Mouse (Mus musculus): Measurements from ENCODE around the gene Acnat2.
A peak's percentile ranks its signal among the peaks of the same experiment; 100 is the strongest.
"Not testable (repeated sequence)": the region's sequence is repeated elsewhere in the genome, so short reads cannot be mapped to it uniquely, and the experiment has no call there.

The Acnat2 gene

GRCm38 (mm10) chr4:49407957-49408356 is at the start of gene Acnat2:
Acnat2 (minus strand) TSS chr4:49408151.
- DNase-seq: not testable (repeated sequence)

GRCm38 (mm10) chr4:49456171-49456570 is 48.2 kb upstream of the Acnat2 start:
- DNase-seq: no peak

DNA sequence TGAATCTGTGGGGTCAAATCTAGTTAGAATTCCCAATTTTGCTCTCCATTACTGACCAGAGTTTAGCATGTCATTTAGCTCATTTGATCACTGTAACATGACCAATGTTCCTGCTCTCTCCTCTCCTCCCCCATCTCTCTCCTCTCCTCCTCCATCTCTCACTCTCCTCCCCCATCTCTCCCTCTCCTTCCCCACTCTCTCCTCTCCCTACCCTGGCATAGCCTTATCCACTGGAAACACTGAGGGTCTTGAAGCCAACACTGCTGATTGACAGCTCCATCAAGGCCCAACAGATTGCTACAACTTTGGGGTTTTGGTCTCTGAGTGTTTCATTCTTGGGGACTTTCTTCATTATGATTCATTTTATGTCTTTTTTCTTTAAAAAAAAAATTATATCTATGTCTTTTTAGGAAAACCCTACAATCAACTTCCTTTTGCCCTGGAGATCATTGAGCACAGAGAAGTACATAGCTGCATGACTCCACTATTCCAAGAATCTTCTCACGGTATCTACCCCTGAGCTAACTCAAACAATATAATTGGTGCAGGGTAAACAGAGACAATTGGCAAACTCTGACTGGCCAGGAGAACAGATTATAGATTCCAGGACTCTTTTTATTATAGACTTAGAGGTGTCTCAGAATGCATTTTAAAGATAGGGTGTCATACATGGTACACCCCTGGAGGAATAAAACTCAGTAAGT is 44.0 kb upstream of the Acnat2 start:
- DNase-seq: no peak

DNA sequence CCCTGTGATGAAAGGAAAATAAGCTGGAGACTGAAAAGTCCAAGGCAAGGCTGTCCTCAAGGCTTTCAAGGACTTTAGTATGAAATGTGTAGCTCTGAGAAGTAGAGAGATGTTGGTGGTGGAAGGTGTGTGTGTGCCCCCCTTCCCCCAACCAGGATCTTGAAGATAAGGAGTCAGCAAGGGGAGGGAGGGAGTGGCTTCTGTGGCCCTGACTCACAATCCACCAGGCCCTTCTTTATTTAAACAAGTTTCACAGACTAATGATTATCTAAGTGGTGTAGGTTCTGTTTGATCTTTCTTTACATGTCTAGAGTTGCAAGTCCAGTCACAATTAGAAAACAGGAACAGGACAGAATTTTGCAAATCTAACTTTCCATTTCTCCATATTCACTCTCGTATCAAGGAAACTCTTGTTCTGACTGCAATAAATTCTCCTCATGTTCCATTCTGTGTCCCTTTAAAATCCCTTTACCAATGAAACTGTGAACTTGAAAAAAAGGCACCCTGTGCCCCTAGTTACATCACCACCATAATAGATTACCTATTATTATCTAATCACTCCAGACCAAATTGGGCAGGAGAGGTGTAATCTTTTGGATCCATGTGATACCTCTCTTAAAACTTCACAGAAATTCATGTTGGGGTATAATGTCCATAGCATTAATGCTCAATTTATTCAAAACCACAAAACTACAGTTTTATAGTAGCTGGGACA is 43.3 kb upstream of the Acnat2 start:
- peak in 1 of 2 experiments; percentile 26 for DNase-seq

GRCm38 (mm10) chr4:49436968-49437367 is 29.0 kb upstream of the Acnat2 start:
- DNase-seq: not testable (repeated sequence)

- DNase-seq: not testable (repeated sequence)
Measured at GRCm38 (mm10) chr4:49410151-49410550, 2.2 kb upstream of the Acnat2 start.

- DNase-seq: no peak
Measured at GRCm38 (mm10) chr4:49386873-49387272, 21.1 kb downstream of the Acnat2 start.

GRCm38 (mm10) chr4:49383576-49384318 is 24.2 kb downstream of the Acnat2 start:
- not testable (repeated sequence) for DNase-seq

DNA sequence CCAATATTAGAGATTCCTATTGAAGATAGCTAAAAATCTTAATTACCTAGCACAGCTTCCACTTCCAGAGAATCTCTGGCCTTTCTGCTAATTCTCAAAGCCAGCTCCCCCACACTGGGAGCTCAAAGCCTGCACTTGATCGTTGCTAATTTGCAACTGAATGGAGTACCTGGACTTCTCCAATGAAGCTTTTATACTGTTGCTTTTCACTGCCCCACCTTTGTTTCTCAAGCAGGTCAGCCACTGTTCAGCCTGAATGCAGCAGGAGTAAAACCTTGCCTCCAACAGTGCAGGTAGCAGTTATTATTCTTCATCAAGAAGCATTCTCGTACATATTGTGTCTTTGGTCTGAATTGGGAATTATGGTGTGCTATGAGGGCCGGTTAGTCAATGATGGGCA is 39.9 kb downstream of the Acnat2 start:
- not testable (repeated sequence) for DNase-seq

DNA sequence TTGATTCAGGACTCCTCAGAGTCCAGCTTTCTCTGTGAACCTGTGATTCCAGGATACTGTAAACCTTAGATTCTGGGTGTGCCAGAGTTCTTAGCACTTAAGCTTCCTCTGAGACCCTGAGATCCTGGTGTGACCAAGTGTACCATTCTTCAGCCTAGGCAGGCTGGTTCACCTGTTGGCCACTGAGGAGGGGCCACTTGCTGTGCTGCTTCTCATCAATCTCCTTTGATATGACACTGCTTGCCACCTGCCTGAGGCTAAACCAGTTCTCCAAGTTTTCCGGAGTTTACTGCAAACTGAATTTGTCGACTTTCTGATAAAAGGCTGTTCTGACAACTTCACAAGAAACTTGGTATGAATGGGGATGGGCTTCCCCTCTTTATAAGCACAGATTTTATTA is 50.9 kb downstream of the Acnat2 start:
- DNase-seq: no peak

GRCm38 (mm10) chr4:49350470-49350869 is 57.5 kb downstream of the Acnat2 start:
- no peak for DNase-seq

DNA sequence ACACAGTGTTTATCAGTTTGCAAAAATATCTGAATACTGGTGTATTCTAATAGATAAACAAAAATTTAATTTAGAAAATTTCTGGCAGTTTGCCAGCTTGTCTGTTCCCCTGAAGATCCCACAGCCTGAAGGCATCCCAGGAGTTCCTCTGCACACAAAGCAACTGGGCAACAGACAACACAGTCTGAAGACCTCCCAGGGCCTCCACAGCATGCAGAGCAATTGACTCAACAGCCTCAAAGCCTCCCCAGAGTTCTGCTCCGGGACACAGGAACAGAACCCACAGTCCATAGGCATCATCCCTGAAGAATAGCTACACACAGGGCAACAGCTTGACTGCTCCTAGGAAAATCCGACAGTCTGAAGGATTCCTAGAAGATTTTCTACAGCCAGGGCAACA is 59.3 kb downstream of the Acnat2 start:
- no peak for DNase-seq

DNA sequence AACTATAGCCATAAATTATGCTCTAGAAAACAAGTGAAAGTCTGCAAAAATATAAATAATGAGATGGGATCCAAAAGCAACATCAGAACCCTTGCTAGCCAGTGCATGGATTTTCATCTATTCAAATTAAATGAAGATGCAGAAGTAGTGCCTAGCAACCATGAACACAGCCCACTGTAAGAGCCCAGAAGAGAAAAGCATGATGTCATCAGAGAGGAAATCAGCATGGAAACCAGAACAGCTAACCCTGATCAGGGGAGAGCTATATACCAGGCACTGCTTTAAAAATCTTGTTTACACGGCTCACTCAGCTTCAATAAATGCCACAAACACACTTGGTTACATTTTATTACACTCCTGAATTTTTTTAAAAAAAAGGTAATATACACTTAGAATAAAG is 60.0 kb downstream of the Acnat2 start:
- DNase-seq: not testable (repeated sequence)

DNA sequence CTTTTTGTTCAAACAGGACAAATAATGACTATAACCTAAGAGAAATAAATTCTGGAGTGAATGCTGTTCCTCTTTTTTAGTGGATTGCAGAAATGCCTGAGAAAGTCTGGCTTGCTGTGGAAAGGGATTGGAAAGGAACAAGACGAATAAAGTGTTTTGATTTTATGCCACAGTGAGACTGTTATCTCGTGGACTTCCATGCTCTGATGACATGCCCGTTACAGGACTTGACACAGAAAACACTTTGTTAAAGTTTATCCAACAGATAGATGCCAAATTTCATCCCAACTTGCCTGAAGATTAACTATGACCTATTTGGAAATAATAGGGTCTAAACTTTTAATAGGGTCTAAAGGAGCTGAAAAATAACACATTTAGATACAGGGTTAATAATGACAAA is 67.9 kb downstream of the Acnat2 start:
- not testable (repeated sequence) for DNase-seq

- DNase-seq: not testable (repeated sequence)
Measured at GRCm38 (mm10) chr4:49337949-49338348, 70.0 kb downstream of the Acnat2 start.
